Mouse (Mus musculus) activated CD4-positive, CD25-positive, alpha-beta regulatory T cell (primary cell): ENCODE data around the gene Zfp111. TPM values are rescaled to one million over a fixed set of nuclear protein-coding genes. Genes with fewer than 3 reads are reported as not detected.

Source experiments
- polyA plus RNA-seq, 2 experiments: library from polyadenylated mRNA; unstranded; fragments of 100-300 nt; shearing (Covaris generic); gene quantifications; one replicate each; pipeline ENCODE4 v1.2.1; 2017

The Zfp111 gene
- polyA plus RNA-seq: 1 to 10 TPM in 1 of 2 experiments, under 1 TPM in 1; 0.30 to 1.6 TPM

DNA sequence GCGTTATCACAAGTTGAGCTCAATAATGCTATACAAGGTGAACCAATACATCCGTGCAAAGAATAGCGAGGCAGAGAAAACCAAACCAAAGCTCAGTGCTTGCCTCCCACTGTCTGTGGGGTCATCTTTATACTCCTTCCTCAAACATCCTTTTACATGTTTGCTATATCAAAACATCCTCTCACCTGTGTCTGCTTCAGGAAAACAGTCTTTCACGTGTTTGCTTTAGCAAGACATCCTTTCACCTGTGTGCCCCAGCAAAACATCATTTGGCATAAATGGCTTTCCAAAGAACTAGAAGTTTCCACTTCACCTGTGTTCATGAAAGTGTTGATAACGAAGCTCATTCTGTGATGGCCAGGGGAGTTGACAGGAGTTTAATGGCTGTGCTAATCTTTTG lies at the start of gene Zfp111:
Zfp111 (minus strand) TSS at position 101 of the 400 bp plus-strand sequence.

DNA sequence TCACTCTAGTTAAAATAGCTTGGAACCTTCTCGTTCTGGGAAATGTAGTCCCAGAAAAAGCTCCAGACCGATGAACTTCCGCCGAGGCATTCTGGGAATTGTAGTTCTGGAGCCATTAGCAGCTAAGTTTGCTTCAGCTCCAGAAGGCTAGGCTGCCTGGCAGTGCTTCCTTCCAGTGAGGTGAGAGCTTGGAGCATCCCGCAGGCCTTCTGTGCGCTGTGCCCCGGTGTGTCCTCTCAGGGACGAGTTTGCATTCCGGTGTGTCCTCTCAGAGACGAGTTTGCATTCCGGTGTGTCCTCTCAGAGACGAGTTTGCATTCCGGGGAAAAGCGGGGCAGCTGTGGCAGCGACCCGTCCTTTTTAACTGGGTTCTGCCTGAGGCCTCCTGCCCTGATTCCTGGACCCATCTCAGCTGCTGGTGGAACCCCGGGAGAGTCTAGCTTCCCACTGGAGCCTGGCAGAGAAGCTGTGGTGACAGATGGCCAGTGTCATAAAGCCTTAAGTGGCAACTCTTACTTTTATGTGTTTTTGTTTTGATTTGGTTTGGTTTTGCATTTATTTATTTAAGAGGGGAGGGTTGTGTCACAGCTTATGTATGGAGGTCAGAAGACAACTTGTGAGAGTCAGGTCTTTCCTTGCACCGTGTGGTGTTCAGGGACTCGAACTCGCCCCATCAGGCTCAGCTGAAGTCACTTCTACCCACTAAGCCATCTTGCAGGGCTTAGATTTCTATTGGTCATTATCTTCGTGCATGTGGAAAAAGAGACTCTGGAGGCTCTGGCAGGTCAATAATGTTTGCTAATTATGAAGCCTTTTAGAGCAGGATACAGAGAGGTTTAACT lies 43.6 kb upstream of the Zfp111 start, which contains the start of gene Zfp108:
Zfp108 (plus strand) TSS at position 162 of the 842 bp plus-strand sequence.

DNA sequence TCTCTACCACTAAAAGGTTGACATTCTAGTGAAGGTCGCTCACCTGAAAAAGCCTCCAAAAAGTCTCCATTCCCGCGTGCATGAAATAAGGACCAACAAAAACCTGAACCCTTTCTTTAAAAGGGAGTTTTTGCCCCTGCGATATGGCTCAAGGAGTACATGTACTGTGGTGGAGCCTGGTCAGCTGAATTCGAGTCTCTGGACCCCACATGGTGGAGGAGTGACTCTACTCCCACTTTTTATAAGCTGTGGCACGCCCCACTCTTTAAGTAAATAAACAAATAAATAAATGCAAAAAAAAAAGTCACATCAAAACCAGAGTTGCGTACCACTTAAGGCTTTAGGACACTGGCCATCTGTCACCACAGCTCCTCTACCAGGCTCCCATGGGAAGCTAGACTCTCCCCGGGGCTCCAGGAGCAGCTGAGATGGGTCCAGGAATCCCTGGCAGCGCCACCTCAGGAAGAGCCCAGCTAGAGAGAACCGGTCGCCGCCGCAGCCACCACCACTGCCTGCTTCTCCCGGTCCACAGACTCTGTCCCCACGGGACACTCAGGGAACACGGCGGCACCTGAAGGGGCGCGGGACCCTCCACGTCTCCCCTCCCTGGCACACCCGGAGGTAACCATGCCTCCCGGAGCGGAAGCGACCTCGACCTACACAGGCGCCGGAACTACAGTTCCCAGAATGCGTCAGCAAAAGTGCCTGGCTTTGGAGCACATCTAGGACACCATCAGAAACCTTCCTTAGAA lies 26.0 kb upstream of the Zfp111 start, which contains the start of gene Zfp109:
Zfp109 (minus strand) TSS at position 521 of the 752 bp plus-strand sequence.

DNA sequence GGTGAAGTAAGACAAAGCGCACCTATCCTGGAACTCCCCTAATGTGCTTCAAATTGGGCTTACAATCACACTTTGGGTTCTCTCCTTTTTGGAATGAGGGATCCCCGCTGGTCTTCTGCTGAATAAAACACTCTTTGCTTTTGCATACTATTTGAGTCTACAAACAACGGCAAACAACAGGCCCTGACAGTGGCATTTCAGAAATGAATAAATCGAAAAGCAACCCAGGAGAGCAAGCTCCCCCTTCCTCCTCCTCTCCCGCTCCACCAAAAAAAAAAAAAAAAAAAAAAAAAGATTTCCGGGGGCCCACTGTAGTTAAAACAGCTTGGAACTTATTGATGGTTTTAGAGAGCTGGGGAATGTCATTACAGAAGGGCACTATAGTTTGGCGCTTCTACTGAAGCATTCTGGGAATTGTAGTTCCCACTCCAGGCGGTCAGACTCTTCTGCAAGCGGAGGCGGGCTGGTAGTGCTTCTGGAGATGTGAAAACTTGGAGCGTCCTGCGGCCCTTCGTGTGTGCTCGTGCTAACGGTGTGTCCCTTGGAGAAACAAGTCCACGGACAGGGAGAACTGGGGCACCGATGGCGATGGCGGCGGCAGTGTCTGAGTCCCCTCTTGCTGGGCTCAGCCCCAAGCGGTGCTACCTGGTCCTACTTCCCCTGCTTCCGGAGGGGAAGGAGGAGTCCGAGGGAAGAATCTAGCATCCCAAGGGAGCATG lies 36.5 kb downstream of the Zfp111 start, which contains the start of gene Zfp114:
Zfp114 (plus strand) TSS at position 443 of the 719 bp plus-strand sequence.

Other genes starting within 250 kb of the Zfp111 start
- not detected for gene Vmn1r181, start 236.8 kb downstream of the Zfp111 start, polyA plus RNA-seq
- gene V1rd19, start 209.8 kb downstream of the Zfp111 start, polyA plus RNA-seq: not detected
- gene Vmn1r183, start 158.2 kb downstream of the Zfp111 start, polyA plus RNA-seq: under 1 TPM in 1 of 2 experiments, not detected in 1; 0.06 TPM
- gene Zfp180, start 129.5 kb downstream of the Zfp111 start, polyA plus RNA-seq: 10 to 100 TPM; 19.4 to 25.0 TPM
- gene Zfp112, start 99.1 kb downstream of the Zfp111 start, polyA plus RNA-seq: 1 to 10 TPM; 1.2 to 2.3 TPM
- gene Zfp235, start 77.3 kb downstream of the Zfp111 start, polyA plus RNA-seq: 10 to 100 TPM; 13.6 to 17.9 TPM
- under 1 TPM; 0.47 to 0.77 TPM for gene Zfp114, start 36.4 kb downstream of the Zfp111 start, polyA plus RNA-seq
- 1 to 10 TPM; 2.6 TPM for gene Zfp109, start 26.1 kb upstream of the Zfp111 start, polyA plus RNA-seq
- under 1 TPM in 1 of 2 experiments, not detected in 1; 0.64 TPM for gene Zfp108, start 43.4 kb upstream of the Zfp111 start, polyA plus RNA-seq
- gene Zfp93, start 59.0 kb upstream of the Zfp111 start, polyA plus RNA-seq: 1 to 10 TPM in 1 of 2 experiments, under 1 TPM in 1; 0.38 to 4.9 TPM
- 10 to 100 TPM; 12.4 to 17.5 TPM for gene Zfp61, start 89.8 kb upstream of the Zfp111 start, polyA plus RNA-seq
- gene Zfp94, start 105.2 kb upstream of the Zfp111 start, polyA plus RNA-seq: 10 to 100 TPM in 1 of 2 experiments, 1 to 10 TPM in 1; 6.6 to 10.0 TPM
- not detected for gene Tescl, start 122.5 kb upstream of the Zfp111 start, polyA plus RNA-seq
- gene Lypd5, start 137.8 kb upstream of the Zfp111 start, polyA plus RNA-seq: not detected
- gene Kcnn4, start 158.8 kb upstream of the Zfp111 start, polyA plus RNA-seq: 100 to 1,000 TPM; 272 to 290 TPM
- 10 to 100 TPM; 48.9 to 57.5 TPM for gene Smg9, start 188.2 kb upstream of the Zfp111 start, polyA plus RNA-seq
- under 1 TPM in 1 of 2 experiments, not detected in 1; 0.10 TPM for gene Irgc1, start 240.9 kb upstream of the Zfp111 start, polyA plus RNA-seq